Mouse (Mus musculus) liver, postnatal 0 days (tissue): ENCODE results near the gene Ssna1.

Source experiments
- CTCF ChIP-seq: sonication (generic); IDR thresholded peaks from 2 replicates; pipeline ENCODE4 v1.5.1; 2016; ENCODE audit warnings: antibody characterized with exemption, low read depth
- EP300 ChIP-seq: IDR thresholded peaks from 2 replicates; pipeline ENCODE4 v1.6.1; 2016; ENCODE audit warnings: antibody characterized with exemption, low read depth, mild to moderate bottlenecking

- TF ChIP-seq EP300 (peak; percentile 49), CTCF (no peak)
These were observed 9.9 kb downstream of the Ssna1 start, which contains the start of gene Tprn for GRCm38 (mm10) chr2:25262291-25262767.
